11 mouse cellular contexts compared by ENCODE assay signal in genomic region chr12:55199799-55200198, GRCm38 (mm10). TPM values are rescaled to one million over a fixed set of nuclear protein-coding genes. Genes with fewer than 3 reads are reported as not detected.
ATAC-seq lines count a peak whose summit lies in the region.
"Not testable (repeated sequence)": the region's sequence is repeated elsewhere in the genome, so short reads cannot be mapped to it uniquely, and the experiment has no call there.
"Had no signal": no experiment of that assay in that cellular context is flagged by ENCODE, and none has a peak within 500 bp of the region (broad histone marks: within the 10 kb centered on the region; RNA-seq: fewer than 3 reads in every experiment).

No protein-coding gene starts in this region.

- H3K9ac ChIP-seq in forebrain, embryonic 13.5 days; heart, embryonic 15.5 days; limb, embryonic 13.5 days; lung, embryonic 15.5 days; midbrain, embryonic 16.5 days (ENCODE audit: low read depth, low read length); stomach, embryonic 16.5 days (ENCODE audit: low read length): not testable (repeated sequence)

- H3K36me3 ChIP-seq in forebrain, embryonic 13.5 days (ENCODE audit: poor library complexity, severe bottlenecking); heart, embryonic 15.5 days; limb, embryonic 13.5 days; lung, embryonic 15.5 days; midbrain, embryonic 16.5 days (ENCODE audit: control insufficient read depth, insufficient read depth, low read length); stomach, embryonic 16.5 days (ENCODE audit: control insufficient read depth, insufficient read depth, low read length): not testable (repeated sequence)

- no CpG with 5 or more reads among the region's 18 CpGs for WGBS in forebrain, embryonic 13.5 days
- no CpG with 5 or more reads among the region's 18 CpGs for WGBS in heart, embryonic 15.5 days
- WGBS in limb, embryonic 13.5 days = no CpG with 5 or more reads among the region's 18 CpGs
- no CpG with 5 or more reads among the region's 18 CpGs for WGBS in lung, embryonic 15.5 days
- no CpG with 5 or more reads among the region's 18 CpGs for WGBS in midbrain, embryonic 16.5 days
- WGBS in stomach, embryonic 16.5 days = no CpG with 5 or more reads among the region's 18 CpGs

- not testable (repeated sequence) for H3K9me3 ChIP-seq in forebrain, embryonic 13.5 days (replicated peaks); heart, embryonic 15.5 days (replicated peaks); limb, embryonic 13.5 days; lung, embryonic 15.5 days; midbrain, embryonic 16.5 days (replicated peaks; ENCODE audit: control insufficient read depth, low read length, poor library complexity, severe bottlenecking); stomach, embryonic 16.5 days (replicated peaks; ENCODE audit: control insufficient read depth, low read length)

- not testable (repeated sequence) for H3K4me1 ChIP-seq in forebrain, embryonic 13.5 days; heart, embryonic 15.5 days (replicated peaks); limb, embryonic 13.5 days; lung, embryonic 15.5 days; midbrain, embryonic 16.5 days (ENCODE audit: control insufficient read depth, insufficient read depth, low read length); stomach, embryonic 16.5 days (ENCODE audit: control insufficient read depth, insufficient read depth, low read length)

- peak; percentile 76 for ATAC-seq in activated CD4-positive, CD25-positive, alpha-beta regulatory T cell, adult 4 months
- peak; percentile 62 for ATAC-seq in forebrain, embryonic 13.5 days
- ATAC-seq in heart, embryonic 15.5 days (replicated peaks; ENCODE audit: insufficient number of reproducible peaks, insufficient read depth, low FRiP score, low read depth) = peak; percentile 44
- ATAC-seq in inflammation-experienced regulatory T-cells, adult 6 months = peak; percentile 71
- peak; percentile 29; the same call in 1 of the 2 replicates for ATAC-seq in limb, embryonic 13.5 days (ENCODE audit: low FRiP score, low read depth)
- peak; percentile 67 for ATAC-seq in lung, embryonic 15.5 days (ENCODE audit: borderline replicate concordance, extremely low read depth, low FRiP score, low TSS enrichment)
- ATAC-seq in midbrain, embryonic 16.5 days = peak; percentile 72
- ATAC-seq in stomach, embryonic 16.5 days (ENCODE audit: insufficient read depth, low FRiP score) = peak; percentile 51

- not testable (repeated sequence) for H3K27me3 ChIP-seq in forebrain, embryonic 13.5 days; heart, embryonic 15.5 days; limb, embryonic 13.5 days; lung, embryonic 15.5 days; midbrain, embryonic 16.5 days (ENCODE audit: control insufficient read depth, insufficient read depth, low read depth, low read length); stomach, embryonic 16.5 days (ENCODE audit: control insufficient read depth, insufficient read depth, low read length)

- H3K4me3 ChIP-seq in forebrain, embryonic 13.5 days; heart, embryonic 15.5 days; limb, embryonic 13.5 days; lung, embryonic 15.5 days; midbrain, embryonic 16.5 days (ENCODE audit: low read depth, low read length); stomach, embryonic 16.5 days (replicated peaks; ENCODE audit: low read length): not testable (repeated sequence)

- H3K27ac ChIP-seq in forebrain, embryonic 13.5 days; heart, embryonic 15.5 days; limb, embryonic 13.5 days; lung, embryonic 15.5 days; midbrain, embryonic 16.5 days (ENCODE audit: low read length); stomach, embryonic 16.5 days (ENCODE audit: low read length): not testable (repeated sequence)

- H3K4me2 ChIP-seq in forebrain, embryonic 13.5 days; heart, embryonic 15.5 days; limb, embryonic 13.5 days (replicated peaks); lung, embryonic 15.5 days; midbrain, embryonic 16.5 days (ENCODE audit: low read length); stomach, embryonic 16.5 days (ENCODE audit: low read depth, low read length): not testable (repeated sequence)

RNA-seq across cellular contexts. Expression of gene 1700047I17Rik2, which starts 0.4 kb away (rescaled TPM):
- not detected for polyA plus RNA-seq in activated CD4-positive, CD25-positive, alpha-beta regulatory T cell, adult 4 months (2017; shearing (Covaris generic))
- 1.3 TPM in 1 of 2 replicates, not detected in the other for polyA plus RNA-seq in forebrain, embryonic 13.5 days (2015; fragmentation: Nextera tagmentation; extraction: Ambion mirVana)
- not detected in 2 replicates for polyA plus RNA-seq in heart, embryonic 15.5 days (2015; fragmentation: Nextera tagmentation; extraction: Ambion mirVana)
- not detected for polyA plus RNA-seq in inflammation-experienced regulatory T-cells, adult 6 months (2017; shearing (Covaris generic))
- 0.15 and 3.2 TPM in 2 replicates for polyA plus RNA-seq in limb, embryonic 13.5 days (2015; fragmentation: Nextera tagmentation; extraction: Ambion mirVana)
- polyA plus RNA-seq in lung, embryonic 15.5 days (2015; fragmentation: Nextera tagmentation; extraction: Ambion mirVana) = 6.6 TPM in 1 of 2 replicates, not detected in the other
- polyA plus RNA-seq in midbrain, embryonic 16.5 days (2015; fragmentation: Nextera tagmentation; extraction: Ambion mirVana) = not detected in 2 replicates
- not detected in 2 replicates for polyA plus RNA-seq in stomach, embryonic 16.5 days (2015; fragmentation: Nextera tagmentation; extraction: Ambion mirVana)
- polyA plus RNA-seq: heart, adult 2 months; large intestine, adult 2 months; thymus, postnatal 0 days had no signal

RNA-seq across cellular contexts. Expression of gene Srp54c, which starts 30.2 kb away (rescaled TPM):
- 10 to 100 TPM; 55.6 to 55.7 TPM for polyA plus RNA-seq in activated CD4-positive, CD25-positive, alpha-beta regulatory T cell, adult 4 months (2017; shearing (Covaris generic))
- polyA plus RNA-seq in forebrain, embryonic 13.5 days (2015; fragmentation: Nextera tagmentation; extraction: Ambion mirVana) = 72.0 and 81.4 TPM in 2 replicates
- polyA plus RNA-seq in heart, embryonic 15.5 days (2015; fragmentation: Nextera tagmentation; extraction: Ambion mirVana) = 52.0 and 58.6 TPM in 2 replicates
- 10 to 100 TPM; 51.2 to 68.8 (median 54.5) TPM for polyA plus RNA-seq in inflammation-experienced regulatory T-cells, adult 6 months (2017; shearing (Covaris generic))
- 80.3 and 85.2 TPM in 2 replicates for polyA plus RNA-seq in limb, embryonic 13.5 days (2015; fragmentation: Nextera tagmentation; extraction: Ambion mirVana)
- 67.3 and 69.3 TPM in 2 replicates for polyA plus RNA-seq in lung, embryonic 15.5 days (2015; fragmentation: Nextera tagmentation; extraction: Ambion mirVana)
- 75.1 and 85.2 TPM in 2 replicates for polyA plus RNA-seq in midbrain, embryonic 16.5 days (2015; fragmentation: Nextera tagmentation; extraction: Ambion mirVana)
- polyA plus RNA-seq in stomach, embryonic 16.5 days (2015; fragmentation: Nextera tagmentation; extraction: Ambion mirVana) = 77.0 and 79.6 TPM in 2 replicates

RNA-seq across cellular contexts. Expression of gene Srp54b, which starts 44.9 kb away (rescaled TPM):
- polyA plus RNA-seq in activated CD4-positive, CD25-positive, alpha-beta regulatory T cell, adult 4 months (2017; shearing (Covaris generic)) = 10 to 100 TPM; 38.3 to 44.8 TPM
- polyA plus RNA-seq in forebrain, embryonic 13.5 days (2015; fragmentation: Nextera tagmentation; extraction: Ambion mirVana) = 63.0 and 65.2 TPM in 2 replicates
- 44.0 and 45.5 TPM in 2 replicates for polyA plus RNA-seq in heart, embryonic 15.5 days (2015; fragmentation: Nextera tagmentation; extraction: Ambion mirVana)
- 10 to 100 TPM; 32.8 to 49.1 (median 34.4) TPM for polyA plus RNA-seq in inflammation-experienced regulatory T-cells, adult 6 months (2017; shearing (Covaris generic))
- 63.5 and 69.6 TPM in 2 replicates for polyA plus RNA-seq in limb, embryonic 13.5 days (2015; fragmentation: Nextera tagmentation; extraction: Ambion mirVana)
- polyA plus RNA-seq in lung, embryonic 15.5 days (2015; fragmentation: Nextera tagmentation; extraction: Ambion mirVana) = 52.3 and 59.3 TPM in 2 replicates
- polyA plus RNA-seq in midbrain, embryonic 16.5 days (2015; fragmentation: Nextera tagmentation; extraction: Ambion mirVana) = 67.5 and 67.9 TPM in 2 replicates
- polyA plus RNA-seq in stomach, embryonic 16.5 days (2015; fragmentation: Nextera tagmentation; extraction: Ambion mirVana) = 55.6 and 62.1 TPM in 2 replicates
